Mouse (Mus musculus) left cerebral cortex, postnatal 10 days (tissue): ENCODE data around the gene Baz1a. TPM values are rescaled to one million over a fixed set of nuclear protein-coding genes. Genes with fewer than 3 reads are reported as not detected.
"Not testable (repeated sequence)": the region's sequence is repeated elsewhere in the genome, so short reads cannot be mapped to it uniquely, and the experiment has no call there.

Source experiments
- DNase-seq, 2 experiments: peaks; one replicate each; pipeline ENCODE4 v3.0.0; 2021 to 2022; ENCODE audit warnings: low spot score in 2 of 2, mixed read lengths in 1 of 2; ENCODE audit errors: extremely low spot score in 1 of 2
- intact Hi-C: fragments of 180-260 bp; cut with DNase I; formaldehyde crosslinking; loops from one replicate; pipeline ENCODE4 v1.15.1; 2025
- total RNA-seq, 2 experiments: library from RNA; stranded (reverse); gene quantifications; 2 replicates each; pipeline ENCODE4 v1.2.3; 2021

Baz1a gene
- total RNA-seq, 2 experiments from 2014 or later = 2.3 to 2.9 TPM

DNA sequence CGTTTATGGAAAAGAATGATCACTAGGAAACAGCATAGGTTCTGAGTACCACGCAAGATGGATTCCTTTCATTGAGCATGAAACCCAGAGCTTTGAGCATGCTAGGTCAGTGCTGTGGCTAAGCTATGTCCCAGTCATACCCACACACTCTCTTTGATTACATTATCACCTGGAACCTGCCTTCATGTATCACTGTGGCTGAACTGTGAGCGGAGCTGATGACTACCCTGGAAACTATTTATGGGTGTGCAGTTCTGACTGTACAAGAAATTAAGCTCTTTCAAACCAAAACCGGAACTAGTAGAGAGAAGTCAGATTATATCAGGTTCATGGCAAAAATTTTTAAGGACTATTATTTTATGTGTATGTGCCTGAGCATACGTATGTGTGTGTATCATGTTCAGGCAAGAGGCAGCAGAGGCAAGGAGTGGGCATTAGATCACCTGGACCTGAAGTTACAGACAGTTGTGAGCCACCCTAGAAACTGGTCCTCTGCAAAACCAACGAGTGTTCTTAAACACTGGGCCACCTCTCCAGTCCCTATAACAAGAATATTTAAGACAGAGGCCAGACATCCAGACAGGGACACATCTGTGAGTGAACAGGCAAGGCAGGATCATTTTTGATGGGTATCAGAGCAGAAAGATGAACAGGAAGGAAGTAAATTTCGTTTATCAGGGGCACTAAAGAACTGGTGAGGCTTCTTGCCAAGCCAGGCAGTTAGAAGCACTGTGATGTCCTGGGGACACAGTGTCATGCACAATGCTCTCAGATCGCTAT, 2.4 kb upstream of the Baz1a start:
- intact Hi-C loops = no loop called here
- DNase-seq = no peak

DNA sequence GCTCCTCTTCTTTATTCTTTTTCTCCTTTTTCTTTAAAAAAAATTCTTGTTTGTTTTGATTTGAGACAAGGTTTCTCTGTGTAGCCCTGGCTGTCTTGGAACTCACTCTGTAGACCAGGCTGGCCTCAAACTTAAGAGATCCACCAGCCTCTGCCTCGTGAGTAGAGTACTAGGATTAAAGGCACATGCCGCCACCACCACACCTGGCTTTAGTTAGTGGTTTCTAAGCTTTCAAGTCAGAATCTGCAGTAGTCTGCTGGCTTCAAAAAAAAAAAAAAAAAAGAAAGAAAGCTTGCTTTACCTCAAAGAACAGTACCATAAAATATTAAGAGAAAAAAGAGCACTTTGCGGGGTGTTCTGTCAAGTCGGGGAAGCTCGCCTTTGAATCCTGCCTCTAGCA, 1.3 kb upstream of the Baz1a start:
- no peak for DNase-seq
- intact Hi-C loops = no loop called here

DNA sequence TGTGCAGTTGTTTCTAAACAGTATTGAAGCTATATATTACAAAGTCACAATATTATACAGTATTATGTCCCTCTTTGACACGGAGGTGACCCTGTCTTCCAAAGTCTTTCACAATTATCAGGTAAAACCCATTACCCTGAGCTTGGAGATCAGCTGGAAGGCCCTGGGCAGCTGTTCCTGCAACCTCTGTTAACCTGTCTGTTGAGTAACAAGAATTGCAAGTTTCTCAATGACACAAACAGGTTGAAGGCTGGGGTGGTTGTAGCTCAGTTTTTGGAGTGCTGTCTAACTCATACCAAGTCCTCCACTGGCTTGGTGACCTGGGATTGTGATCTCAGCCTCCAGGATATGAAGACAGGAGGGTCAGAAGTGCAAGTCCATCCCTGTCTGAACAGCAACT, 1.1 kb downstream of the Baz1a start:
- no peak for DNase-seq
- intact Hi-C loops = no loop called here

DNA sequence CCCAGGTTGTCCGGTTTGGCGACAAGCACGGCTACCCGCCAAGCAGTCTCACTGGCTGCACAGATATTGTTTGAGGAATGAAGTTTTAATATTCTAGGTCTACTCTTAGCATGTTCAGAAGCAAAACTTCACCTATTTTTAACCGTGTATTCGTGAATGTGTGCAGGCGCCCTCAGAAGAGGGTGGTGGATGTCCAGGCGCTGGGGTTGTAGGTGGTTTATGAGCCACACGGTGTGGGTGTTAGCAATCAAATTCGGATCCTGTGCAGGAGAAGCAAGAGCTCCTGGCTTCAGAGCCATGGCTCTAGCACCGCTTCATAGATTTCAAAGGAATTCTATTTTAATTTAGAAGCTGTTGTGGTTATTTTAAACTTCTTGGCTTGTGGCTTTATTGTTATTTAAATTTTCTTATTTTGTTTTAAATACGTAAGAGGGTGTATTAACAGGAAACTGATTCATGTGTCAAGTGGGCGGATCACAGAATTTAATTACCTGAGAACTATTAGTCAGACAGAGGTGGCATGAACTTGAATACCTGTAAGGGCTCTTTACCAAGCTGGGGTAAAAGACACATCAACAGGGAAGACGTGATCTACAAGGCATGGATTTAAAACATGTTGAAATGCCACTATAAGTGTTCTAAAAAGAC, 6.7 kb downstream of the Baz1a start:
- intact Hi-C loops = no loop called here
- DNase-seq = no peak

DNA sequence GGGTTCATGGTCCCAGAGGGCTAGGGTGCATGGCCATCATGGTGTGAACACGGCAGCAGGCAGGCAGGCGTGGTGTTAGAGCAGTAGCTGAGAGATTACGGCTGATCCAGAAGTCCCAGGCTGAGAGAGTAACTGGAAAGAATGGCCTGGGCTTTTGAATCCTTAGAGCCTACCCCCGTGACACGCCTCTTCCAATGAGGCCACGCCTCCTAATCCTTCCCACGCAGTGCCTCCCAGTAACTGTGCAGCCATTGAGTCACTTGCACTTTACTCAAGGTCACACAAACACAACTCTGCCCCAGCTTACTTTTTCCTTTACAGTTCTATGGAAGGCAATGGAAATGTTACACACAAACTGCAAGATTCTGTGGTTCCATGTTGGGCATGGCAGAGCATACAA, 8.1 kb downstream of the Baz1a start:
- intact Hi-C loops = no loop called here

DNA sequence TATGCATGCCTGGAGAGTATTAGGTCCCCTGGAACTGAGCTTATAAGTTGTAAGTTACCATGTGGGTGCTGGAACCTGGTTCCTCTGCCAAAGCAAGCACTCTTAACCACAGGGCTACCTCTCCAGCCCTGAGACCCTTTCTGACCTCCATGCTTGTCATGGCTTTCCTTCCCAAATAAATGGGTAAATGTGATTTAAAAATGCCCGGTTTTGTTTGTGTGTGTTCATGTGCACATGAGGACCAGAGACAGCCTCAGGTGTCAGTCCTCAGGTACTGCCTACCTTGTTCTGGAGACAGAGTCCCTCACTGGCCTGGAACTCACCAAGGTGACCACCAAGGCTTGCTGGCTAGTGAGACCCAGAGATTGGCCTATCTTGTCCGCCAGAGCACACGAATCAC, 9.8 kb downstream of the Baz1a start:
- intact Hi-C loops = no loop called here
- DNase-seq = no peak

More for the DNA sequence above, 8.1 kb downstream of the Baz1a start:
- no peak for DNase-seq

DNA sequence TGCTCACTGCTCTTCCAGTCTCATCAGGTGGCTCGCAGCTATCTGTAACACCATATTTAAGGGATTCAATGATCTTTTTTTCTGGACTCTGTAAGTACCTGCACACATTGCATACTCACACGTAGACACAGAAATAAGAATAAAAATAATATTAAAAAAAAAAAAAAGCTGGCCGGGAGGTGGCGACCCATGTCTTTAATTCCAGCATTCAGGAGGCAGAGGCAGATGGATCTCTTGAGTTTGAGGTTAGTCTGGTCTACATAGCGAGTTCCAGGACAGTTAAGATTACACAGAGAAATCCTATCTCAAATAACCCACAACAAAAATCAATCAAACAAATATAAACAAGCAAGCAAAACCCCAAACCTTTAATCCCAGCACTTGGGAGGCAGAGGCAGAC, 10.3 kb downstream of the Baz1a start:
- no peak for DNase-seq
- intact Hi-C loops = no loop called here

DNA sequence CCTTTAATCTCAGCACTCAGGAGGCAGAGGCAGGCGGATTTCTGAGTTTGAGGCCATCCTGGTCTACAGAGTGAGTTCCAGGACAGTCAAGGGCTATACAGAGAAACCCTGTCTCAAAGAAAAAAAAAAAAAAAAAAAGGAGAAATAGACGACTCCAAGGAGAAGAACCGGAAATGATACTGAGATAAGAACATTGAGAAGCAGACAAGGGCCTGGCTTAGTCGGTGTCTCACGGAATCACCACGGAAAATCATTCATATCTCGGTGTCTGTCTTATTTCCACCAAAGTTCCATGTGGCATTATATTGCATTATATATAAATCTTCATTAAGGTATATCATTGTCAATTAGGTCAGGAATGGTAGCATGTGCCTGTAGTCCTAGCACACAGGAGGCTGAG, 11.6 kb downstream of the Baz1a start:
- intact Hi-C loops, DNase-seq: not testable (repeated sequence)

DNA sequence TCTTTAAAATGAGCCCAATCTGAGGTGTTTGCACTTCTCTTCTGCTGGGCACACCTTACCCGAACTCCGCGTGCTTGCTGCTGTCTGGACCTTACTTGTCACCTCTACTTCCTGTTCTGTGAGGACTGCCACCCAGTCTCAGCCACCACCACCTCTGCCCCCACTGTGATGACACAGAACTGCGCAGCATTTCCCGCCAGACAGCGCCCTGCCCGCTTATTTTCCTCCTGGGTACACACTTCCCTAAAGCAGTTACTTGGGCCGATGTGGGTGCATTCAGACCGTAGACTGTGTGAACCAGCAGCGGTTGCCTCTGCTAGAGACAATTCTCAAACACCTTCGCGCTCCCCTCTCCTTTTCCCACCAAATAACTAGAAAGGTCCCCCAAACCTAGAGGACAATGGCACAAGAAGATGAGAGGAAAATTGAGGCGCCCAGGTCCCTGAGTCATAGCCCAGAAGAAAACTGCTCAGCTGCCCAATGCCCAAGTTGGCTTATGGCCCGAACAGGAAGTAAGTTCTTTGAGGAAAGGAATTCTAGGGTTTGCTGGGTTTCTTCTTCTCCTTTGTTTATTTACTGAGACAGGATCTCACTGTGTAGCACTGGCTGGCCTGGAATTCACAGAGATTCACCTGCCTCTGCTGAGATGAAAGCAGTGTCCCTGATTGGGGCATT, 15.0 kb downstream of the Baz1a start:
- intact Hi-C loops = no loop called here
- peak in 1 of 2 experiments; percentile 33 for DNase-seq

DNA sequence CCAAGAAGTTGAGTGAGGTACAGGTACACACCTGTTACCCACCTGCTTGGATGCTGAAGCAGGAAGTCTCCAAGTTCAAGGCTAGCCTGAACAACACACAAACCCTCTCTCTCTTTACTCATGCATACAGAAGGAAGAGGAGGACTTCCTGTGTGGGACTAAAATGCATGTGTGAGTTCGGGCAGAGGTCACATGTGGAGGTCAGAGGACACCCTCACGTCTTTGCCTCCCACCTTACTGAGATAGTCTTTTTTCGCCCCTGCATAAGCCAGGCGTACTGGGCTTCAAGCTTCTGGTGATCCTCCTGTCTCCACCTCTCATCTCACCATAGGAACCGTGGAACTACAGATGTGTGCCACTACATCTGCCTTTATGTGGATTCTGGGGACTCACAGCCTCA, 15.7 kb downstream of the Baz1a start:
- intact Hi-C loops = no loop called here
- DNase-seq = no peak

DNA sequence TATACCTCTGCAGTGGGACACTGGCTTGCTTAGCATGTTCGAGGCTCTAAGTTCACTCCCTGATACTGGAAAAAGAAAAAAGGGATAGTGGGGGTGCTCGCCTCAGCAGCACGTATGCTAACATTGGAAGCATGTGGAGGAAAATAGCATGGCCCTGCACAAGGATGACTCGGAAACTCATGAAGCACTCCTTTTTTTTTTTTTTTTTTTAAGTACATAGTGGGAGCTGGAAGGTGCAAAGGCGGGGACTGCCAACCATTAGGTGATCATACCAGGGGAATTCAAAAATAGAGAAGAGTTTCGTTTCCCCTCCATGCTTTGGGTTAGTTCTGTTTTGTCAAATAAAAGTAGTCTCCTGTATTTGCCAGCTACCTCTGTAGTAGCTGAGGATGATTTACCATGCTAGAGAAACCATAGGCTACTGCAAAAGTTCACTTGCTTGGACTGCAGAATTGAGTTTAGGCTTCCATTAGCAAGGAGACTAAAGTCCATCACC, 17.1 kb downstream of the Baz1a start:
- intact Hi-C loops = no loop called here
- DNase-seq = no peak

DNA sequence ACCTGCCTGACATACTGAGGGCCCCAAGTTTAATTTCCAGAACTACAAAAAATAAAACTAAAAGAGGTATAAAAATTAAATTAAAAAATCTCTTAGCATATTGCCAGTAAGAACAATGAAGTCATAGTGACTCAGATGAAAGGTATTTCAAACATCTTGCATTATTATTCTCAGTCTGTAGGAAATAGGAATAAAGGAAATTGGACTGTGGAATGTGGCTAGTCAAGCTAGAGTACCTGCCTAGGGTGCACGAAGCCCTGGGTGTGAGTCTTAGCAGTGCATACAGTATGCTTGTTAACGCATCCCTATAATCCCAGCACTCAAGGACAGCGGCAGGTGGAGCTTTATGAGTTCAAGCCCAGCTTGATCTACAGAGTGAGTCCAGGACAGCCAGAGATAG, 18.2 kb downstream of the Baz1a start:
- no peak for DNase-seq
- intact Hi-C loops = no loop called here

DNA sequence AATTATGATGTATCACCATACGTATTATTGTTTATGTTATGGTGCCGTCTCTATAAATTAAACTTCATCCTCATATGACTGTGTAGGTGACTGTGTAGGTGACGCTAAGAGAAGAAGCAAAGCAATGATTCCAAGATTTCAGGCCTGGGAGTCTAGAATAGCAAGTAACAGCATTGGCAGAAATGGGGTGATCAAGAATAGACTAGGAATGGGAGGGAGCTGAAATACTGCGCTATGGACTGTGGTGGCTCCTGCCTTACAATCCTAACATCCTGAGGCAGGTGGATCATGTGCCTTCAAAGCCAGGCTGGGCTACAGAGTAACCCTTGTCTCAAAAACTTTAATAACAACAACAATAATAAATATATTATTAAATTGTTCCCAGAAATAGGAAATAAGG, 19.7 kb downstream of the Baz1a start:
- intact Hi-C loops = no loop called here
- DNase-seq = no peak

DNA sequence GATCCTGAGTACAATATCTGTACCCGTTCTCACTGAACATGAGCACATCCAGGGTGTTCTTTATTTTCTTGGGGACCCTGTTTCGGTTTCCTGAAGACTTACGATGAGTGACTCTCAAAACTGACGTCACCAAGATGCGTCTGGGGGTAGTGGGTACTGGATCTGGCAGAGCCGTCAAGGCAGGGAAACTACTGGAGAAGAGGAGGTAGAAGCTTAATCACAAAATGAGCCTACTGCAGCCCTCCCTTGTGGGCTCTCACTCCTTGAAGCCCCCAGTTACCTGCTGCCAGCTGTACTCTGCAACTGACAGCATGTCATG, 20.1 kb downstream of the Baz1a start:
- intact Hi-C loops = no loop called here
- DNase-seq = no peak

DNA sequence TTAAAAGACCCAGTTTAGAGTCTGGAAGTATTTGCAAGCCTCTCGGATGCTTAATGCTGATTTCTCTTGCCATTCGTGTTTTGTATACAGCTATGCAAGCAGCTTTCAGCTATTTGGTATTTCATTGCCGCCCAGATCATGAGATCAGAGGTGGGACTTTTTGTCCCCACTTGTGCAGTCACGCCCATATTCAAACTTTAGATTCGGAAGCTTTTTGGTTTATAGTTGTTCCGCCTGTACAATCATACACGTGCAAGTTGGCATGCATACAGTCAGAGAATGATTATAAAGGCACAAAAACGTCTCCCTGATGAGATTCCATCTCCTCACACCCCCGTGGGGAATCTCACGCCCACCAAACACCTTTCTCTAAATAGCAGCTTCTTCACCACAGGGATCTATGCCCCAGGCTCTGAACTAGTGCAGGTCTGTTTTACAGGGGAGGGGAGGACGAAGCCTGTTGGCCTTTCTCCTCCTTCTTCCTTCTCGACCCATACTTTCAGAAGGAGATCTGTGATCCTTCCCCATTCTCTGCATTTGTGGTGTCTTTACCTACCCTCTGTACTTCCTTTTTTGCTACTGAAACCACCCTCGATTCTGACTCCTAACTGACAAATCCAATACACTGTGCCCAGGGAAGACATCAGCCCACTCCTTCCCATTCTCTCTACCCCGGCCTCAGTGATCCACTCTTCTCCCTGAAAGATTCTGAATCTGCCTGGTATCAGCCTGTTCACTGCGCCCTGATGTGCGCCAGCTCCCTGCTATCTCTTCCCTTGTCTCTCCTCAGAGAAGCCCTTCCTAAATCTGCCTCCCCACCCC, 20.7 kb downstream of the Baz1a start:
- DNase-seq = no peak
- intact Hi-C loops = no loop called here

DNA sequence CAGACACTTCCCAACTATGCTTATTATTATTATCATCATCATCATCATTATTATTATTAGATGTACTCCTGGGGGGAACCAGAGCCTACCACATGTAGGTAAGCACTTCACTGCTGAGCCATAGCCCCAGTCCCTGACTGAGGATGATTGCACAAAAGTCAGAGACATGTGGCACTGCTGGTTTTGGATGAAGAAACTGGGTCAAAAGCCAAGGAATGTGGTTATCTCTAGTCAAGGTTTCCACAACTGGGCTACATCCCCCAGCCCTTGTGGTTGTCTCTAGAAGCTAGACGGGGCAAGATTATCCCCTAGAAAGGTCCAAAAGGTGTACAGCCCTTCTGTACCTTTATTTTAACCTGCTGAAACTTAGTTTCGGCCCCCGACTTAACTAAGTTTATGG, 21.3 kb downstream of the Baz1a start:
- intact Hi-C loops = no loop called here
- DNase-seq = no peak

DNA sequence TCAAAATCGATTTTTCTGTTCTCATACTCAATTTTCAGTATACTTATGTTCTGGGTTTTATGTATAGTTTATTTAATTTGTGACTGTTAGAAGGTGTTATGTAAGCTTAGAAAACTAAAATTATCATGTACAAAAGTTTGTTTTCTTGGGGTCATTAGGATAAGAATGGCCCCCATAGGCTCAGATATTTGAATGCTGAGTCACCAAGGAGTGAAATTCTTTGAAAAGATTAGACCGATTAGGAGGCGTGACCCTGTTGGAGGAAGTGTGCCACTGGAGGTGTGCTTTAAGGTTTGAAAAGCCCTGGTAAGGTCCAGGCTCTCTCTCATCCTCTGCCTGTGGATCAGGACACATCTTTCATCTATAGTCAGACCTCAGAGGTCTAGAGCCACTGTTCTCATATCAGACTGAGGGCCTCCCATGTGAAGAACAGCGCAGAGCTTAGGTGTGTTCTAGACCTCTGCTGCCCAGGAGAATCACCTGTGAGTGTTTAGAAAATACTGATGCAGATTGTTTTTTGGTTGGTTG, 25.8 kb downstream of the Baz1a start:
- intact Hi-C loops = no loop called here
- no peak for DNase-seq

DNA sequence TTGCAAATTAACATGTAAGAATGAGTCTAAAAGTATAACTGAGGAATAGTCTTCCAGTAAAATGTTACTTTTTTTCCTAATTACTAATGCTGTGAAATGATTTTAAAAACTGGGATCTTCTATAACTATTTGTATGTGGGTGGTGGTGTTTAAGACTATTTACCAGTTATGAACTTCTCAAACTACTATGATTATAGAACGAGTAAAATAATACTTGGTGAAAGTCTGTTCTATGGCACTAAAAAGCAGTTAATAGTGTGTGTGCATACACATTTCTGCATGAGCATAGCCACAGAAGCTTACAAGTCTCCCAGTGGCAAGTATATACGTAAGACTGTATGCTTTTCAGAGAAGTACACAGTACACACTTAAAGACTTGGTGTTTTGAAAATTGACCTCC, 27.0 kb downstream of the Baz1a start:
- intact Hi-C loops = no loop called here
- DNase-seq = no peak

DNA sequence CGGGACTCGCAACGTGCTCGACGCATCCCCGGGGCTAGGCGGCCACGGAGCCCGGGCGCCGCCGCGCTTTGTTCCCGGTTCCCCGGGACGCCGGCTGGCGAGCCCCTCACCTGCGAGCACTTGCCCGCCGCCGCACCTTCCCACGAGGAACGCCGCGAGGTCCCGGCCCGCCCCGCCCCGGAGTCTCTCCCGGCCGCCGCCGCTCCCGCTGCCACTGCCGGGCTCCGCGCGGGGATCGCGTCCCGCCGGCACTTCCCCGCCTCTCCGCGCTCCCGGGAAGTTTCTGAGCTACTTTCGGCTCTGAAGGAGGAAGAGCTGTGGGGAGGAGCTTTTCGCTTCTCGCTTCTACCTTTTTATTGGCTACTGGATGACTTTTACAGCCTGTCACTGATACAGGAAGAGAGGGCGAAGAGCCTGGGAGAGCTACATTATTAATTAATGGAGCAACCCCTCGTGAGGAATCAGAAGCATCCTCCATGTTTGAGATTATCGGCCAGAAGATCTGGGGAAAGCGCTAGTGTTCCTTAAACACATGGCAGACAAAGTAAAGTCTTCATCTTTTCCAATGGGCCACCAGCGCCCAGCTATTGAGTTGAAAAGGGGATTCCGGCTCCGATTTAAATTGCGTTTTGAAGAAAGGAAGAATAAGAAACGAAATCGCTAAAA, 28.0 kb downstream of the Baz1a start, which contains the start of gene Gm20403:
Gene Gm20403, minus strand, starts transcription at position 478 of the 666 bp plus-strand sequence.
- intact Hi-C loops = no loop called here
- peak in 1 of 2 experiments; percentile 52 for DNase-seq
